Mouse (Mus musculus): ENCODE data around the gene Slc38a6. TPM values are rescaled to one million over a fixed set of nuclear protein-coding genes. Genes with fewer than 3 reads are reported as not detected.

Slc38a6 gene
- polyA plus RNA-seq, 1 experiment from 2014 or later: 6.2 TPM

DNA sequence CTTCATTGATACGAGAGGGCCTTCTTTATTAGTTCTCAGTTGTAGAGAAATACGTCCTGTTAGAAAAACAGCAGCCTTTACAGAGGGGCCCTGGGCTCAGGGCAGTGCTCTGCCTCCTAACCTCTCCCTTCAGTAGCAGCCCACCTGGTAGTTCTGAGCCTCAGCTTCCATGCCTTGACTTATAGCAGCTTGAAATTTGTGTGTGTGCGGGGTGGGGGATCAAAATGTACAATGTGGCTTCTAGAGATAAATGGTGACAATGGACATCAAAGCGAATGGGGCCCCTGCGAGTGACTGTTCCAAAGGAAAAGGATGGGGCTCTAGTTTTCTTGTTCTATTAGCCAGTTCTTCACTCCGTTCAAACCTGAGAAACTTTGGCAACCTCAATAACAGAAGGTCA is 76.8 kb downstream of the Slc38a6 start:
- no peak for DNase-seq (ENCODE audit: low spot score)
- H3K9me3 ChIP-seq (replicated peaks; ENCODE audit: low read length): no peaks in the 10 kb centered on the region
- H3K4me2 ChIP-seq (ENCODE audit: low read length): no peak overlapping the region
- no peak overlapping the region for H3K9ac ChIP-seq (ENCODE audit: low read depth, low read length)
- no peaks in the 10 kb centered on the region for H3K36me3 ChIP-seq (ENCODE audit: insufficient read depth, low read length)
- H3K4me3 ChIP-seq (replicated peaks; ENCODE audit: low read depth, low read length): no peak overlapping the region
- H3K27me3 ChIP-seq (ENCODE audit: insufficient read depth, low read length): no peaks in the 10 kb centered on the region
- ATAC-seq (replicated peaks; ENCODE audit: low FRiP score, low read depth): no peak
- H3K27ac ChIP-seq: no peak overlapping the region
- WGBS: 84% methylated on average over 6 of the region's 6 CpGs
- TF ChIP-seq CTCF (IDR thresholded peaks at IDR 0.05; ENCODE audit: low read depth): no peak
- H3K4me1 ChIP-seq (replicated peaks; ENCODE audit: insufficient read depth, low read length): peaks cover 7% of the 10 kb centered on the region; the same call in 1 of the 2 replicates

DNA sequence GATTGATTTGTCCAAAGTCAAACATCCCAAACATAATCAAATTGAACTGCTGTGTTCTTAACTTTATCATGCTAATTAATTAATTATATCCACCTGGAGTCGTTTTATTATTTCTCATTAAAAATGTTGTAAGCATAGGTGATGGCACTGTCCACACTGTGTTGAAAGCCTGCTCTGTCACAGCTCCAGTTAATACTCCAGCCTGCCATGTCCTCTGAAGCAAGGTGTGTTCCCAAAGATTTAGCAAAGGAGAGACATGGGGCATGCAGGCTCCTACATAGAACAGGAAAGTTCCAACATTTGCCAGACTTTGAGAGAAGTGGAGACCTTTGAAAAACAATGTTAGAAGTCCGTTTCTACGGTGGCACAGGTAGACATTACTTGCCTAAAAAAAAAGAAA is 77.4 kb downstream of the Slc38a6 start:
- H3K4me3 ChIP-seq (replicated peaks; ENCODE audit: low read depth, low read length): no peak overlapping the region
- H3K36me3 ChIP-seq (ENCODE audit: insufficient read depth, low read length): no peaks in the 10 kb centered on the region
- TF ChIP-seq CTCF (IDR thresholded peaks at IDR 0.05; ENCODE audit: low read depth): no peak
- no peak overlapping the region for H3K9ac ChIP-seq (ENCODE audit: low read depth, low read length)
- DNase-seq (ENCODE audit: low spot score): no peak
- no peak overlapping the region for H3K27ac ChIP-seq
- no peaks in the 10 kb centered on the region for H3K27me3 ChIP-seq (ENCODE audit: insufficient read depth, low read length)
- no peak overlapping the region for H3K4me2 ChIP-seq (ENCODE audit: low read length)
- 90% methylated on average over 3 of the region's 3 CpGs for WGBS
- ATAC-seq (replicated peaks; ENCODE audit: low FRiP score, low read depth): no peak
- H3K4me1 ChIP-seq (replicated peaks; ENCODE audit: insufficient read depth, low read length): peaks cover 7% of the 10 kb centered on the region; the same call in 1 of the 2 replicates
- no peaks in the 10 kb centered on the region for H3K9me3 ChIP-seq (replicated peaks; ENCODE audit: low read length)

DNA sequence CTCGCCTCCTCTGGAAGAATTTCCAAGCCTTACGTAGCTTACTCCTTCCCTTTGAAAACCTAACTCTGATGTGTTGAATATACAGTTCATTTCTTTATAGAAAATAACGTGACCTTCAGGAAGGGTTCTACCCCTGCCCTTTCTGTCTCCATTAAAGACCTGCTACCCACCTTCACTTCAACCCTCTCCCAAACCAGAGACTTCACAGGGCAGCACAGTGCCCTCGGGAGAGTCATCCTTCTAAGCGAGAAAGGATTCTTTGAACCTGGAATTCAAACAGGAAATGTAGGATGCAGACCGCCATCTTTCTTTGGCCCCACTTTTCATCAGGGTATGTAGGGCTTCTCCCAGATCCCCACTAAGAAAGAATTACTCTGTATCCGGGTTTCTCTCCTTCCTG is 80.0 kb downstream of the Slc38a6 start:
- Histone ChIP-seq H3K9ac (ENCODE audit: low read depth, low read length) (no peak overlapping the region), H3K4me2 (ENCODE audit: low read length) (no peak overlapping the region), H3K4me3 (replicated peaks; ENCODE audit: low read depth, low read length) (no peak overlapping the region), H3K27me3 (ENCODE audit: insufficient read depth, low read length) (no peaks in the 10 kb centered on the region), H3K4me1 (replicated peaks; ENCODE audit: insufficient read depth, low read length) (peaks cover 7% of the 10 kb centered on the region; the same call in 1 of the 2 replicates), H3K36me3 (ENCODE audit: insufficient read depth, low read length) (no peaks in the 10 kb centered on the region), H3K27ac (no peak overlapping the region), H3K9me3 (replicated peaks; ENCODE audit: low read length) (no peaks in the 10 kb centered on the region)
- no peak for TF ChIP-seq CTCF (IDR thresholded peaks at IDR 0.05; ENCODE audit: low read depth)
- WGBS: 85% methylated on average over 7 of the region's 7 CpGs
- no peak for DNase-seq (ENCODE audit: low spot score)
- no peak for ATAC-seq (replicated peaks; ENCODE audit: low FRiP score, low read depth)

DNA sequence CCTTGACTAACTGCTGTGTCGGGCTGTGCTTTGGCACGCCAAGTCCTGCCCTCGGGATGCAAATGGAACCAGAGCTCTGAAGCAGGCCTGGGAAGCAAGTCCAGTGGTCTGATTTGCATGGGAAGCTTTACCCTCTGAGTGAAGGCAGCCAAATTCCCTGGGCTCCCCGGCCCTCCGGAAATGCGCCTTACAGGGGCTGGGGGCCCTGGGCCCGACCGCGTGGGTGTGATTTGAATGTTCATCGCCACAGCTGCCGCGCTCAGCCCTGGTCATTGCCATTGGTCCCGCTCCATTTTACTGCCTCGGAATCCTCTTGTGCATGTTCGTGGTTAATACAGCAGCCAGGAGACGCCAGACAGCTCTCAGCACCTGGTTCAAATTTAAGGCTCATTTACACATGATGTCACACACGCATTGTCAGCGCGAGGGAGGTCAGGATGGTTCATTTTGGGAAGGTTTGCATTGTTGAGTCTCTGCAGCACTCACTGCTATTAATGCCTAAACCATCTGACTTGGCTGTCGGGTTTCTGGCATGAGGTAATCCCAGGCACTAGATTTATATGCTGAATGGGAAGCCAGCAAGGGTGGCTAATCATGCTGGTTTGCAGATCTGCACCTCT is 81.0 kb downstream of the Slc38a6 start:
- Histone ChIP-seq H3K36me3 (ENCODE audit: insufficient read depth, low read length) (no peaks in the 10 kb centered on the region), H3K27ac (no peak overlapping the region), H3K9me3 (replicated peaks; ENCODE audit: low read length) (no peaks in the 10 kb centered on the region), H3K4me3 (replicated peaks; ENCODE audit: low read depth, low read length) (no peak overlapping the region), H3K4me1 (replicated peaks; ENCODE audit: insufficient read depth, low read length) (peaks cover 7% of the 10 kb centered on the region; the same call in 1 of the 2 replicates), H3K9ac (ENCODE audit: low read depth, low read length) (0 out of 2 replicates have a peak overlapping the region, but pooled peaks have one; percentile 23), H3K4me2 (ENCODE audit: low read length) (peak overlapping the region; percentile 30; the same call in 1 of the 2 replicates), H3K27me3 (ENCODE audit: insufficient read depth, low read length) (no peaks in the 10 kb centered on the region)
- peak; percentile 23; the same call in 1 of the 2 replicates for TF ChIP-seq CTCF (IDR thresholded peaks at IDR 0.05; ENCODE audit: low read depth)
- WGBS: 19% methylated on average over 20 of the region's 20 CpGs
- DNase-seq (ENCODE audit: low spot score) (peak; percentile 20), ATAC-seq (replicated peaks; ENCODE audit: low FRiP score, low read depth) (no peak)

DNA sequence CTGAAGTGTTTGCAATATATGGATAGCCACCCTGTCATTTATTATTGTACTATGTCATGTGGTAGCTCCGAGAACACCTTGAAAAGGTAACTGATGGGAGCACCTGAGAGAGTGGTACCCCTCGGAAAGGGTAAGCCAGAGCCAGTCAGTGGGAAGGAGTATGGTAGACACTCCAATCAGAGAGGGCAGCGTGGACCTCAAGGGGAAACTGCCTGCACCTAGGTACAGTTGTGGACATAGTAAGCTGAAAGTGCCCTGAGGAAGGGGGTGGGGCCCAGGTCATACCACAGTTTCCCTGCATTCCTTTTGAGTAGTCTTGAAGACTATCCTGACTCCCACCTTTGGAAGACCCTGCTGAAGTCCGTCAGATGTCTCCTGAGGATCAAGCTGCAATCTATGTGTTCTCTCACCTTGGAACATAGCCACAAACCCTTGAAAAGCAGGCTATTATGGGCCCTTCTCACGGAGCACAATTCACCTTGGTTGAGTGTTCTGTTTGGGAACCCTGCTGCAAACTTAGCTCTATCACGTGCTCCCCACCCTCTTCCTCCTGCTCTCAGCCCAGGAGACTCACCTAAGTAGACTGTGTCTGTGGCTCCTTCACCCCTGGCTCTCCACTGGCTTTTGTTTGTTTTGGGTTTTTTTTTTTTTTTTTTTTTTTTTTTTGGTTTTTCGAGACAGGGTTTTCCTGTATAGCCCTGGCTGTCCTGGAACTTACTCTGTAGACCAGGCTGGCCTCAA is 82.5 kb downstream of the Slc38a6 start:
- 90% methylated on average over 6 of the region's 7 CpGs for WGBS

DNA sequence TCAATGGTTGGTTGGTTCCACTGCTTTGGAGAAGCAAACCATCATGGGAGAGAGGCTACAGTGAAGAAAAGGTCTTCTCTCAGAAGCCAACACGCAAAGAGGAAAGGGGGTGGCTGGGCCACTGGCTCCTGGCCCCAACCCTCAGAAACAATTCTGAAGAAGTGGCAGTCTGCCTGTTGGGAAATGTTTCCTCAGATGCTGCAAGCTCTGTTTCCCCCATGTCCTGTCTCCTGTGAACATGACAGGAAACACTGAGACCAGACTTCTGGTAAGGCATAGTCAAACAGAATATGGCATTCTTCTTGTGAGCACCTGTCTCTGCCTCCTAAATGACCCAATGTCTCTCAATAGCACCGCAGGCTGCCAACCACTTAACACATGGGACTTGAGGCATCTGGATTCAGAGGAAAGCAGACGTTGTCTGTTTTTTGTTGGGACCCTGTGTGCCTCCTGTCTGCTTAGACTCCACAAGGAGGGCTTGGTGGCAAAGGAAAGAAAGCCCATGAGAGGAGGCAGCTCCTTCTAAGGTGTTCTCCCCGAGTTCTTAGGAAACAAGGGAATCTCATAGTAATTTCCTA is 83.9 kb downstream of the Slc38a6 start:
- Histone ChIP-seq H3K27ac (no peak overlapping the region), H3K9ac (ENCODE audit: low read depth, low read length) (no peak overlapping the region), H3K4me1 (replicated peaks; ENCODE audit: insufficient read depth, low read length) (peaks cover 7% of the 10 kb centered on the region; the same call in 1 of the 2 replicates), H3K27me3 (ENCODE audit: insufficient read depth, low read length) (no peaks in the 10 kb centered on the region), H3K36me3 (ENCODE audit: insufficient read depth, low read length) (no peaks in the 10 kb centered on the region), H3K4me2 (ENCODE audit: low read length) (no peak overlapping the region), H3K4me3 (replicated peaks; ENCODE audit: low read depth, low read length) (no peak overlapping the region), H3K9me3 (replicated peaks; ENCODE audit: low read length) (no peaks in the 10 kb centered on the region)
- WGBS: 76% methylated on average over 4 of the region's 4 CpGs
- ATAC-seq (replicated peaks; ENCODE audit: low FRiP score, low read depth) (no peak), DNase-seq (ENCODE audit: low spot score) (no peak)
- TF ChIP-seq CTCF (IDR thresholded peaks at IDR 0.05; ENCODE audit: low read depth): no peak

More for the DNA sequence above, 82.5 kb downstream of the Slc38a6 start:
- no peaks in the 10 kb centered on the region for H3K36me3 ChIP-seq (ENCODE audit: insufficient read depth, low read length)
- H3K27me3 ChIP-seq (ENCODE audit: insufficient read depth, low read length): no peaks in the 10 kb centered on the region
- DNase-seq (ENCODE audit: low spot score): no peak
- no peaks in the 10 kb centered on the region for H3K9me3 ChIP-seq (replicated peaks; ENCODE audit: low read length)
- H3K4me2 ChIP-seq (ENCODE audit: low read length): no peak overlapping the region
- peaks cover 7% of the 10 kb centered on the region; the same call in 1 of the 2 replicates for H3K4me1 ChIP-seq (replicated peaks; ENCODE audit: insufficient read depth, low read length)
- TF ChIP-seq CTCF (IDR thresholded peaks at IDR 0.05; ENCODE audit: low read depth): no peak
- no peak overlapping the region for H3K4me3 ChIP-seq (replicated peaks; ENCODE audit: low read depth, low read length)
- no peak overlapping the region for H3K9ac ChIP-seq (ENCODE audit: low read depth, low read length)
- H3K27ac ChIP-seq: no peak overlapping the region
- no peak for ATAC-seq (replicated peaks; ENCODE audit: low FRiP score, low read depth)

Data from kidney, postnatal 0 days (tissue).